Mouse (Mus musculus) MEL (cell line): ENCODE results near the gene Ctc1. TPM values are rescaled to one million over a fixed set of nuclear protein-coding genes. Genes with fewer than 3 reads are reported as not detected.
A peak's percentile ranks its signal among the peaks of the same experiment; 100 is the strongest.

Experiments
- DNase-seq: peaks from one replicate; pipeline ENCODE4 v3.0.0; 2011; ENCODE audit warnings: low read depth, low spot score
- H3K27ac ChIP-seq: 2 replicates; pipeline ENCODE4 v1.5.1; 2012; ENCODE audit warnings: low read depth, mild to moderate bottlenecking, control low read depth, low read length, moderate library complexity; ENCODE audit not compliant: control insufficient read depth
- H3K27me3 ChIP-seq, 2 experiments: fragments of 150-350 bp in 1 of 2; sonication (generic) in 1 of 2; 2 replicates each; pipeline ENCODE4 v1.6.1; 2012; ENCODE audit warnings: low read length in 2 of 2, mild to moderate bottlenecking in 2 of 2, improper control_type of control experiment in 1 of 2, moderate library complexity in 1 of 2; ENCODE audit not compliant: insufficient read depth in 2 of 2, control insufficient read depth in 1 of 2
- H3K36me3 ChIP-seq, 2 experiments: 2 replicates each; pipeline ENCODE4 v1.6.1; 2012 to 2014; ENCODE audit warnings: low read length in 2 of 2, improper control_type of control experiment in 1 of 2, inconsistent platforms in 1 of 2, mild to moderate bottlenecking in 1 of 2; ENCODE audit not compliant: insufficient read depth in 2 of 2, control insufficient read depth in 1 of 2
- H3K4me1 ChIP-seq, 2 experiments: fragments of 150-350 bp in 1 of 2; sonication (generic) in 1 of 2; 2 replicates each; pipeline ENCODE4 v1.6.1; 2012; ENCODE audit warnings: low read length in 2 of 2, improper control_type of control experiment in 1 of 2, mild to moderate bottlenecking in 1 of 2; ENCODE audit not compliant: insufficient read depth in 2 of 2, control insufficient read depth in 1 of 2
- H3K4me3 ChIP-seq, 2 experiments: fragments of 150-350 bp in 1 of 2; sonication (generic) in 1 of 2; 2 replicates each; pipeline ENCODE4 v1.5.1; 2012; ENCODE audit warnings: low read depth in 2 of 2, low read length in 2 of 2, mild to moderate bottlenecking in 2 of 2, moderate library complexity in 2 of 2, control low read depth in 1 of 2, improper control_type of control experiment in 1 of 2; ENCODE audit not compliant: control insufficient read depth in 1 of 2, insufficient read depth in 1 of 2
- H3K79me2 ChIP-seq: 2 replicates; pipeline ENCODE4 v1.6.1; 2012; ENCODE audit warnings: mild to moderate bottlenecking, low read length, moderate library complexity; ENCODE audit not compliant: control insufficient read depth, poor library complexity, insufficient read depth
- H3K9ac ChIP-seq: 2 replicates; pipeline ENCODE4 v1.6.1; 2012; ENCODE audit warnings: low read depth, mild to moderate bottlenecking, control low read depth, low read length, moderate library complexity; ENCODE audit not compliant: control insufficient read depth, poor library complexity, severe bottlenecking
- H3K9me3 ChIP-seq: fragments of 150-350 bp; sonication (generic); replicated peaks from 2 replicates; pipeline ENCODE4 v1.6.1; 2012; ENCODE audit warnings: mild to moderate bottlenecking, low read length, improper control_type of control experiment, moderate library complexity; ENCODE audit not compliant: insufficient read depth
- E2F4 ChIP-seq: IDR thresholded peaks from 2 replicates; pipeline ENCODE4 v1.6.1; 2011; ENCODE audit warnings: low read depth, low read length, improper control_type of control experiment, borderline replicate concordance
- HCFC1 ChIP-seq: IDR thresholded peaks from 2 replicates; pipeline ENCODE4 v1.6.1; 2012; ENCODE audit warnings: low read depth, mild to moderate bottlenecking, inconsistent platforms, low read length, improper control_type of control experiment, moderate library complexity
- JUND ChIP-seq: IDR thresholded peaks from 2 replicates; pipeline ENCODE4 v1.6.1; 2011; ENCODE audit warnings: low read depth, mild to moderate bottlenecking, improper control_type of control experiment, low read length
- KAT2A ChIP-seq: conservative IDR thresholded peaks from 2 replicates; pipeline ENCODE4 v1.6.1; 2012; ENCODE audit warnings: low read depth, low read length, improper control_type of control experiment, inconsistent platforms
- MAFK ChIP-seq: IDR thresholded peaks from 2 replicates; pipeline ENCODE4 v1.6.1; 2011; ENCODE audit warnings: low read depth, mild to moderate bottlenecking, low read length, improper control_type of control experiment, borderline replicate concordance
- MEF2A ChIP-seq: IDR thresholded peaks from 2 replicates; pipeline ENCODE4 v1.6.1; 2014; ENCODE audit warnings: low read depth, mild to moderate bottlenecking, inconsistent platforms, low read length, improper control_type of control experiment; ENCODE audit not compliant: poor library complexity, insufficient replicate concordance, severe bottlenecking; ENCODE audit errors: extremely low read depth
- MXI1 ChIP-seq: IDR thresholded peaks from 2 replicates; pipeline ENCODE4 v1.6.1; 2011; ENCODE audit warnings: mild to moderate bottlenecking, low read depth, low read length, improper control_type of control experiment
- NELFE ChIP-seq: IDR thresholded peaks from 2 replicates; pipeline ENCODE4 v1.6.1; 2011; ENCODE audit warnings: low read depth, low read length, improper control_type of control experiment
- NRF1 ChIP-seq: IDR thresholded peaks from 2 replicates; pipeline ENCODE4 v1.6.1; 2014; ENCODE audit warnings: low read depth, mild to moderate bottlenecking, inconsistent platforms, low read length, improper control_type of control experiment, moderate library complexity; ENCODE audit not compliant: poor library complexity, insufficient read depth, severe bottlenecking
- RCOR1 ChIP-seq: IDR thresholded peaks from 2 replicates; pipeline ENCODE4 v1.6.1; 2012; ENCODE audit warnings: low read depth, mild to moderate bottlenecking, inconsistent platforms, low read length, improper control_type of control experiment
- TAL1 ChIP-seq: IDR thresholded peaks from 2 replicates; pipeline ENCODE4 v1.6.1; 2012; ENCODE audit warnings: mild to moderate bottlenecking, inconsistent platforms, low read length, moderate library complexity, mixed read lengths
- USF1 ChIP-seq: IDR thresholded peaks from 2 replicates; pipeline ENCODE4 v1.6.1; 2014; ENCODE audit warnings: low read depth, mild to moderate bottlenecking, inconsistent platforms, low read length, improper control_type of control experiment, moderate library complexity
- ZKSCAN1 ChIP-seq: IDR thresholded peaks from 2 replicates; pipeline ENCODE4 v1.6.1; 2012; ENCODE audit warnings: low read depth, mild to moderate bottlenecking, inconsistent platforms, low read length, improper control_type of control experiment, moderate library complexity
- ZNF384 ChIP-seq: IDR thresholded peaks from 2 replicates; pipeline ENCODE4 v1.6.1; 2012; ENCODE audit warnings: low read depth, mild to moderate bottlenecking, inconsistent platforms, low read length, improper control_type of control experiment
- polyA plus RNA-seq, 2 experiments: library from polyadenylated mRNA; stranded (reverse) in 1 of 2; unstranded in 1 of 2; fragments of >175 nt in 1 of 2; fragments of >200 nt in 1 of 2; gene quantifications; 2 replicates each; pipeline versions ENCODE4 v1.2.1 to v1.2.4; 2012; ENCODE audit warnings: low replicate concordance in 2 of 2, low read depth in 1 of 2; ENCODE audit not compliant: insufficient read length in 2 of 2, insufficient read depth in 1 of 2, missing spikeins in 1 of 2
- total RNA-seq: library from RNA; depleted of rRNA; stranded (reverse); fragments of 300-350 nt; gene quantifications from 2 replicates; pipeline ENCODE4 v1.2.3, GENCODE M21; 2012

Ctc1 gene
- total and polyA plus RNA-seq, 3 experiments, result 16.0 to 59.1 TPM; not detected in 1

GRCm38 (mm10) chr11:69078805-69079438 is 63.2 kb downstream of the Ctc1 start:
- TF ChIP-seq HCFC1, result no peak
- TF ChIP-seq NRF1, result no peak
- TF ChIP-seq JUND, result no peak
- TF ChIP-seq RCOR1, result no peak
- no peak for TF ChIP-seq MEF2A
- TF ChIP-seq ZNF384, result peak; percentile 64
- Histone ChIP-seq H3K4me3 (no peak overlapping the region), H3K79me2 (no peaks in the 10 kb centered on the region), H3K9me3 (no peaks in the 10 kb centered on the region), H3K4me1 (peaks cover 0 to 12% of the 10 kb centered on the region in 2 experiments; a peak in 3 of 4 replicates), H3K27me3 (no peaks in the 10 kb centered on the region; a peak in 3 of 4 replicates), H3K27ac (no peak overlapping the region), H3K36me3 (peaks cover 0 to 3% of the 10 kb centered on the region in 2 experiments; a peak in 1 of 4 replicates), H3K9ac (no peak overlapping the region)
- DNase-seq, result no peak

GRCm38 (mm10) chr11:69080102-69080854 is 64.6 kb downstream of the Ctc1 start:
- H3K36me3 ChIP-seq, result peaks cover 0 to 3% of the 10 kb centered on the region in 2 experiments; a peak in 1 of 4 replicates
- no peaks in the 10 kb centered on the region for H3K79me2 ChIP-seq
- H3K9ac ChIP-seq, result no peak overlapping the region
- H3K27ac ChIP-seq, result no peak overlapping the region
- H3K4me3 ChIP-seq, result no peak overlapping the region
- peaks cover 0 to 12% of the 10 kb centered on the region in 2 experiments; a peak in 3 of 4 replicates for H3K4me1 ChIP-seq
- no peaks in the 10 kb centered on the region; a peak in 3 of 4 replicates for H3K27me3 ChIP-seq
- DNase-seq, result no peak
- no peak for TF ChIP-seq KAT2A
- TF ChIP-seq MXI1, result no peak
- no peak for TF ChIP-seq TAL1
- TF ChIP-seq NELFE, result no peak
- no peak for TF ChIP-seq ZKSCAN1
- no peak for TF ChIP-seq USF1
- TF ChIP-seq E2F4, result no peak
- TF ChIP-seq MAFK, result no peak
- H3K9me3 ChIP-seq, result no peaks in the 10 kb centered on the region
